Comparison of ENCODE assay signal across 8 mouse cellular contexts in genomic region chr5:142926940-142927228, GRCm38 (mm10). TPM values are rescaled to one million over a fixed set of nuclear protein-coding genes. Genes with fewer than 3 reads are reported as not detected.
DNase-seq lines count a peak whose midpoint lies in the region; ATAC-seq and TF ChIP-seq lines count a peak whose summit lies in the region.

No protein-coding gene starts in this region.

- no peak for TF ChIP-seq EP300 in liver, postnatal 0 days (IDR thresholded peaks at IDR 0.05; ENCODE audit: low read depth)

- H3K9me3 ChIP-seq in heart, embryonic 10.5 days = no peaks in the 10 kb centered on the region
- no peaks in the 10 kb centered on the region for H3K9me3 ChIP-seq in lung, embryonic 15.5 days
- H3K9me3 ChIP-seq in embryonic facial prominence, embryonic 14.5 days (ENCODE audit: control insufficient read depth, low read length) = no peaks in the 10 kb centered on the region
- no peaks in the 10 kb centered on the region for H3K9me3 ChIP-seq in liver, postnatal 0 days (ENCODE audit: low read length)

- H3K27ac ChIP-seq in heart, embryonic 10.5 days = peak overlapping the region; percentile 95
- H3K27ac ChIP-seq in lung, embryonic 15.5 days = peak overlapping the region; percentile 87
- H3K27ac ChIP-seq in embryonic facial prominence, embryonic 14.5 days (replicated peaks; ENCODE audit: low read depth, low read length) = no peak overlapping the region
- H3K27ac ChIP-seq in liver, postnatal 0 days (ENCODE audit: low read depth) = peak overlapping the region; percentile 78

- no peaks in the 10 kb centered on the region for H3K36me3 ChIP-seq in heart, embryonic 10.5 days
- no peaks in the 10 kb centered on the region for H3K36me3 ChIP-seq in lung, embryonic 15.5 days
- no peaks in the 10 kb centered on the region for H3K36me3 ChIP-seq in embryonic facial prominence, embryonic 14.5 days (ENCODE audit: control insufficient read depth, insufficient read depth, low read length)
- no peaks in the 10 kb centered on the region for H3K36me3 ChIP-seq in liver, postnatal 0 days (replicated peaks; ENCODE audit: insufficient read depth, low read length)

- no peak for DNase-seq in heart, embryonic 10.5 days (ENCODE audit: low spot score)
- no peak for DNase-seq in heart, adult 9 months (ENCODE audit: low spot score in 2 of 2)
- DNase-seq in lung, postnatal 25 days (ENCODE audit: low spot score) = no peak
- no peak for DNase-seq in embryonic facial prominence, embryonic 14.5 days (ENCODE audit: low spot score)
- DNase-seq in liver, postnatal 0 days = no peak
- DNase-seq in adrenal gland, adult (ENCODE audit: inconsistent age in 2 of 2, low spot score in 1 of 2) = no peak
- DNase-seq in adrenal gland, postnatal 36 days = no peak

- ATAC-seq in lung, embryonic 15.5 days (ENCODE audit: borderline replicate concordance, extremely low read depth, low FRiP score, low TSS enrichment) = no peak
- ATAC-seq in embryonic facial prominence, embryonic 14.5 days (ENCODE audit: low read depth) = no peak
- ATAC-seq in liver, postnatal 0 days = no peak

- 22% methylated on average over 3 of the region's 3 CpGs for WGBS in heart, embryonic 10.5 days
- WGBS in lung, embryonic 15.5 days = 38% methylated on average over 3 of the region's 3 CpGs
- WGBS in embryonic facial prominence, embryonic 14.5 days = 33% methylated on average over 3 of the region's 3 CpGs
- WGBS in liver, postnatal 0 days (ENCODE audit: insufficient replicate concordance) = 48% methylated on average over 3 of the region's 3 CpGs

- H3K4me1 ChIP-seq in heart, embryonic 10.5 days = peaks cover 70% of the 10 kb centered on the region
- H3K4me1 ChIP-seq in lung, embryonic 15.5 days = peaks cover 36% of the 10 kb centered on the region
- H3K4me1 ChIP-seq in embryonic facial prominence, embryonic 14.5 days (ENCODE audit: control insufficient read depth, insufficient read depth, low read length) = peaks cover 22% of the 10 kb centered on the region
- peaks cover 44% of the 10 kb centered on the region for H3K4me1 ChIP-seq in liver, postnatal 0 days (ENCODE audit: insufficient read depth)

- peak overlapping the region; percentile 8; the same call in 1 of the 2 replicates for H3K9ac ChIP-seq in lung, embryonic 15.5 days
- 0 out of 2 replicates have a peak overlapping the region, but pooled peaks have one; percentile 23 for H3K9ac ChIP-seq in embryonic facial prominence, embryonic 14.5 days (ENCODE audit: low read depth, low read length)
- H3K9ac ChIP-seq in liver, postnatal 0 days (replicated peaks) = peak overlapping the region; percentile 57; the same call in 1 of the 2 replicates

- H3K4me3 ChIP-seq in heart, embryonic 10.5 days = peak overlapping the region; percentile 46
- no peak overlapping the region for H3K4me3 ChIP-seq in lung, embryonic 15.5 days
- H3K4me3 ChIP-seq in embryonic facial prominence, embryonic 14.5 days (ENCODE audit: low read depth, low read length) = no peak overlapping the region
- peak overlapping the region; percentile 5; the same call in 1 of the 2 replicates for H3K4me3 ChIP-seq in liver, postnatal 0 days (ENCODE audit: low read depth, low read length)

- no peaks in the 10 kb centered on the region for H3K27me3 ChIP-seq in heart, embryonic 10.5 days (ENCODE audit: insufficient read depth, poor library complexity, severe bottlenecking)
- no peaks in the 10 kb centered on the region for H3K27me3 ChIP-seq in lung, embryonic 15.5 days
- H3K27me3 ChIP-seq in embryonic facial prominence, embryonic 14.5 days (replicated peaks; ENCODE audit: control insufficient read depth, insufficient read depth, low read length) = no peaks in the 10 kb centered on the region
- no peaks in the 10 kb centered on the region for H3K27me3 ChIP-seq in liver, postnatal 0 days (ENCODE audit: insufficient read depth, low read length)

- H3K4me2 ChIP-seq in lung, embryonic 15.5 days = peak overlapping the region; percentile 43; the same call in 1 of the 2 replicates
- no peak overlapping the region for H3K4me2 ChIP-seq in embryonic facial prominence, embryonic 14.5 days (ENCODE audit: low read depth, low read length)
- H3K4me2 ChIP-seq in liver, postnatal 0 days (ENCODE audit: low read depth, low read length) = peak overlapping the region; percentile 61

- TF ChIP-seq CTCF in liver, postnatal 0 days (IDR thresholded peaks at IDR 0.05; ENCODE audit: low read depth) = no peak

RNA-seq across cellular contexts. Expression of gene Actb, which starts 20.3 kb away (rescaled TPM):
- polyA plus RNA-seq in heart, embryonic 10.5 days (2016; fragmentation: Nextera tagmentation; extraction: Ambion mirVana) = 6,505 and 8,921 TPM in 2 replicates
- polyA plus RNA-seq in lung, embryonic 15.5 days (2015; fragmentation: Nextera tagmentation; extraction: Ambion mirVana) = 15,606 and 16,851 TPM in 2 replicates
- 12,527 and 12,883 TPM in 2 replicates for polyA plus RNA-seq in embryonic facial prominence, embryonic 14.5 days (2014; fragmentation: Nextera tagmentation; extraction: Ambion mirVana)
- 6,710 and 7,738 TPM in 2 replicates for polyA plus RNA-seq in liver, postnatal 0 days (2015; fragmentation: Nextera tagmentation; extraction: Ambion mirVana)
- total RNA-seq in adrenal gland, postnatal 36 days (2021) = 1,000 to 10,000 TPM; 3,336 to 3,351 TPM

RNA-seq across cellular contexts. Expression of gene Fbxl18, which starts 31.7 kb away (rescaled TPM):
- 13.4 and 14.6 TPM in 2 replicates for polyA plus RNA-seq in heart, embryonic 10.5 days (2016; fragmentation: Nextera tagmentation; extraction: Ambion mirVana)
- polyA plus RNA-seq in lung, embryonic 15.5 days (2015; fragmentation: Nextera tagmentation; extraction: Ambion mirVana) = 11.1 and 13.5 TPM in 2 replicates
- 9.2 and 9.4 TPM in 2 replicates for polyA plus RNA-seq in embryonic facial prominence, embryonic 14.5 days (2014; fragmentation: Nextera tagmentation; extraction: Ambion mirVana)
- 1.8 and 3.2 TPM in 2 replicates for polyA plus RNA-seq in liver, postnatal 0 days (2015; fragmentation: Nextera tagmentation; extraction: Ambion mirVana)
- total RNA-seq in adrenal gland, postnatal 36 days (2021) = 10 to 100 TPM; 10.8 to 13.9 TPM

RNA-seq across cellular contexts. Expression of gene Fscn1, which starts 33.3 kb away (rescaled TPM):
- polyA plus RNA-seq in heart, embryonic 10.5 days (2016; fragmentation: Nextera tagmentation; extraction: Ambion mirVana) = 254 and 329 TPM in 2 replicates
- polyA plus RNA-seq in lung, embryonic 15.5 days (2015; fragmentation: Nextera tagmentation; extraction: Ambion mirVana) = 240 and 246 TPM in 2 replicates
- 338 and 413 TPM in 2 replicates for polyA plus RNA-seq in embryonic facial prominence, embryonic 14.5 days (2014; fragmentation: Nextera tagmentation; extraction: Ambion mirVana)
- 6.9 and 7.3 TPM in 2 replicates for polyA plus RNA-seq in liver, postnatal 0 days (2015; fragmentation: Nextera tagmentation; extraction: Ambion mirVana)
- 10 to 100 TPM; 33.6 to 42.0 TPM for total RNA-seq in adrenal gland, postnatal 36 days (2021)

Comparison
In these comparisons a context has a peak if more than half of its experiments do, and no peak if none do; other contexts are left out.
1. H3K4me3 ChIP-seq: peak in heart, embryonic 10.5 days (single experiment) and liver, postnatal 0 days (single experiment); none in lung, embryonic 15.5 days (single experiment) and embryonic facial prominence, embryonic 14.5 days (single experiment).
2. RNA of gene Fscn1, which starts 33.3 kb away (polyA plus RNA-seq): 338 to 413 TPM in embryonic facial prominence, embryonic 14.5 days, 254 to 329 TPM in heart, embryonic 10.5 days and 240 to 246 TPM in lung, embryonic 15.5 days; 6.9 to 7.3 TPM in liver, postnatal 0 days; every median in the first group is over 10 times any median in the second.
3. Peak in every context shown above with its lines, with median percentiles within 50 percentile points of each other: H3K9ac ChIP-seq.